Mouse (Mus musculus) embryonic facial prominence, embryonic 13.5 days (tissue): ENCODE measurements at regions not wholly inside any gene's neighbourhood (a gene's known extent, or its start where the extent isn't known, plus 50 kb on each side); places are given as distances from the start of the nearest gene placed in this dataset.

Experiments
- ATAC-seq: fragments of 200-750 bp; cut with Nextera tagmentation; 2 replicates; pipeline ENCODE4 v1.8.0; 2017; ENCODE audit warnings: low read depth; ENCODE audit not compliant: insufficient number of reproducible peaks, insufficient read depth, low FRiP score, low TSS enrichment
- H3K27ac ChIP-seq: fragments of 300-500 bp; sonication (generic); 2 replicates; pipeline ENCODE4 v1.5.1; 2015; ENCODE audit warnings: moderate library complexity, mild to moderate bottlenecking, inconsistent platforms
- H3K27me3 ChIP-seq: fragments of 300-500 bp; sonication (generic); 2 replicates; pipeline ENCODE4 v1.6.1; 2015; ENCODE audit warnings: mild to moderate bottlenecking, inconsistent platforms
- H3K36me3 ChIP-seq: fragments of 300-500 bp; sonication (generic); 2 replicates; pipeline ENCODE4 v1.6.1; 2015; ENCODE audit warnings: mild to moderate bottlenecking, inconsistent platforms
- H3K4me1 ChIP-seq: fragments of 300-500 bp; sonication (generic); 2 replicates; pipeline ENCODE4 v1.6.1; 2015; ENCODE audit warnings: inconsistent platforms
- H3K4me2 ChIP-seq: fragments of 300-500 bp; sonication (generic); 2 replicates; pipeline ENCODE4 v1.6.1; 2015; ENCODE audit warnings: moderate library complexity, mild to moderate bottlenecking, inconsistent platforms
- H3K4me3 ChIP-seq: fragments of 300-500 bp; sonication (generic); 2 replicates; pipeline ENCODE4 v1.5.1; 2015; ENCODE audit warnings: mild to moderate bottlenecking, inconsistent platforms
- H3K9ac ChIP-seq: fragments of 300-500 bp; sonication (generic); 2 replicates; pipeline ENCODE4 v1.6.1; 2015; ENCODE audit warnings: mild to moderate bottlenecking, inconsistent platforms
- H3K9me3 ChIP-seq: fragments of 300-500 bp; sonication (generic); 2 replicates; pipeline ENCODE4 v1.6.1; 2016; ENCODE audit warnings: inconsistent platforms
- WGBS: fragments of 180-500 bp; shearing (Covaris S2); methylation state at CpG from one replicate; pipeline ENCODE4 v1.1.7; 2015; ENCODE audit warnings: mixed read lengths; 5-methylcytosine and 5-hydroxymethylcytosine counted together

DNA sequence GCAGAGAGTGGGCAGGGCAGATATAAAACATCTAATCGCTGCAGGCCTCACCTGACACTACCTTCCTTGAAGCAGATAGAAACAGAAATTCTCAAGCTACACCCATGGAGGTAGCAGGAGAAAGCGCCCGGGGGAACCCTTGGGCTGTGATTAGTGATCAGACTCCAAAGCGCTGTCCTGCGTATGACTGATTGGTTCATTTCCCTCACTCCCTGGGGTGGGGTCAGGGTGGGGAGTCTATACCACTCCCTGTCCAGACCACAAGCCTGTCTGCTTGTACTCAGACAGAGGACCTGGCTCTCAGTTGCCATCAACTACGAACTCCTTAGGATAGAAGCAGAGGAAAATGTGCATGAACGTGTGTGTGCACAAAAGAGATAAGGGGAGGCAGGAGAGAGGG, 77.7 kb downstream of the Gm826 start:
- no peak for ATAC-seq
- H3K27me3 ChIP-seq, result no peaks in the 10 kb centered on the region
- no peak overlapping the region for H3K27ac ChIP-seq
- H3K9ac ChIP-seq, result no peak overlapping the region
- no peak overlapping the region for H3K4me2 ChIP-seq
- H3K36me3 ChIP-seq, result no peaks in the 10 kb centered on the region
- H3K4me3 ChIP-seq, result no peak overlapping the region
- no peaks in the 10 kb centered on the region for H3K9me3 ChIP-seq
- no peaks in the 10 kb centered on the region for H3K4me1 ChIP-seq
- WGBS, result 64% methylated on average over 7 of the region's 7 CpGs

DNA sequence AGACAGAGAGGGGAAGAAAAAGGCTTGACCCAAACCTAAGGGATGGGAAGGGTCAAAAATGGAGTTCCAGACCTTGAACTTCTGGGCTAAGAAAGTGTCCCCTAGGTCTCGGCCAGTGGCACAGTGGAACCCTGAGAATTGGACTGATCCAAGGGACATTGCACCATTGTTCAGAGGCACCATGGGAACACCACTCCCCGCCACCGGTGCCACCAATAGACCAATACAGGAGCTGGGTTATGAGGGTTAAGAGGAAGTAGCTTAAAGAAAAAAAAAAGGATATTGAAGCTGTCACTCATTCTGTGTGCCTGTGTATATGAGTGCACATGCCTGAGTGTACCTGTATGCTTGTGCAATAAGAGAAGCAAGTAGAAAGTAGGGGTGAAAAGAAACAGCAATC, 83.7 kb downstream of the Gm826 start:
- no peak overlapping the region for H3K9ac ChIP-seq
- no peak overlapping the region for H3K27ac ChIP-seq
- no peaks in the 10 kb centered on the region for H3K27me3 ChIP-seq
- ATAC-seq, result no peak
- 89% methylated on average over 3 of the region's 3 CpGs for WGBS
- H3K9me3 ChIP-seq, result no peaks in the 10 kb centered on the region
- no peak overlapping the region for H3K4me3 ChIP-seq
- H3K4me1 ChIP-seq, result no peaks in the 10 kb centered on the region
- no peaks in the 10 kb centered on the region for H3K36me3 ChIP-seq
- no peak overlapping the region for H3K4me2 ChIP-seq

DNA sequence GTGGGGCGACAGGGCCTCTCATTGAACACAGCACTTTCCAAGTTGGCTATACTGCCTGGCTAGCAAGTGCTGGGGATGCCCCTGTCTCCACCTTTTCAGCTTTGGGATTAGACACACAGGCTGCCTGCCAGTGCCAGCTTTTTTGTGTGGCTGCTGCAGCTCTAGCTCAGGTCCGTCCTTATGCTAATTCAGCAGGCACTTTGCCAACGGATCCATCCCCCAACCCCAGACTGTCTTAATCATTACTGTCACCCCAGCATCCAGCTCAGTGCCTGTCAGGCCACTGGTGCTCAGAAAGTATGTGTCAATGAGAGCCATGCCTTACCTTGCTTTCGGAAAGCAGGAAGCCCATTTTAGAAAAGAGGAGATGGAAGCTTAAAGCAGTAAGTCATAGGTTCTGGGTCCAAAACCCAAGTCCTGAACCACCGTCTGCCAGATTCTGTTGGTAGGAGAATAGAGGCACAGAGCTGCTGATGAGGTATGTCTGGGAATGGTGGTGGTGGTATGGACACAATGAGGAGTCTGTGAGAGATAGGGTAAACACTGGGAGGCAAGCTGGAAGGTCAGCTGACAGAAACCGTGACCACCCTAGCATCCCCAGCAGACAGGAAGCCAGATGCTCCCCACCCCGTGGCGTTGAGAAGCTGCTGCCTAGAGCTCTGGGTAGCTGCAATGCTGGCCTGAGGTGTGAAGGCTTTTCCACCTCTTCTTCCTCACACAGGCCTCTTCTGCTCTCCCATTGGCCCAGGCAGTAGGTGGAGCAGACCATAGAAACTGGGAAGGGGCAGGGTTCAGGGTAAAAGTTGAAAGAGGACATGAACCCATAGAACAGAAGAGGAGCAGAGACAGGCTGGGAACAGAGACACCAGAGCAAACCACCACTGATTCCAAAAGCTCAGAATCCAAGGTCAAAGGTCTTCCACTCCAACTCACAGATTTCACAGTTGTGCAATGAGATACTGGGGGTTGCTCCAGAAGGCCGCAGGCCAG, 84.6 kb downstream of the Gm826 start:
- Histone ChIP-seq H3K4me2 (no peak overlapping the region), H3K4me1 (peaks cover 5% of the 10 kb centered on the region; the same call in 1 of the 2 replicates), H3K4me3 (no peak overlapping the region), H3K9ac (no peak overlapping the region), H3K27ac (no peak overlapping the region), H3K36me3 (no peaks in the 10 kb centered on the region), H3K27me3 (no peaks in the 10 kb centered on the region), H3K9me3 (no peaks in the 10 kb centered on the region)
- 43% methylated on average over 9 of the region's 9 CpGs for WGBS
- no peak for ATAC-seq

DNA sequence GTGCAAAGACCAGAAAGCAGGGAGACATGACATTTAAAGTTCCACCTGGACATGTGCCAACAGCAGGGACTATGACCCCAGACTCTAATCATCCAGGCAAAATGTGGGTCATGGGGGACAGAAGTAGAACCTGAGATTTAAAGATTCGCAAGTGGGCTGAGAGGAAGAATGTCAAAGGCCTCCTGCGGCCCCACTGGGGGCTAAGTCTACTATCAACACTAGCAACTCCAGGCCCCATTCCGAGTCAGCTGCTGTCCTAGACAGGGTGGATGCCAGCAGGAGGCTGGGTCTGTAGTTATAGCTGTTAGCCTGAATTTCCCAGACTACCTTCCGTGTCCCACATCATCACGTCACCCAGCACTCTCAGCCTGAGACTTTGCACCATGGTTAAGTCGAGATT, 86.7 kb downstream of the Gm826 start:
- no peak overlapping the region for H3K27ac ChIP-seq
- 85% methylated on average over 6 of the region's 6 CpGs for WGBS
- H3K27me3 ChIP-seq, result no peaks in the 10 kb centered on the region
- no peaks in the 10 kb centered on the region for H3K9me3 ChIP-seq
- H3K9ac ChIP-seq, result no peak overlapping the region
- H3K36me3 ChIP-seq, result no peaks in the 10 kb centered on the region
- ATAC-seq, result no peak
- peaks cover 5% of the 10 kb centered on the region; the same call in 1 of the 2 replicates for H3K4me1 ChIP-seq
- no peak overlapping the region for H3K4me3 ChIP-seq
- no peak overlapping the region for H3K4me2 ChIP-seq

DNA sequence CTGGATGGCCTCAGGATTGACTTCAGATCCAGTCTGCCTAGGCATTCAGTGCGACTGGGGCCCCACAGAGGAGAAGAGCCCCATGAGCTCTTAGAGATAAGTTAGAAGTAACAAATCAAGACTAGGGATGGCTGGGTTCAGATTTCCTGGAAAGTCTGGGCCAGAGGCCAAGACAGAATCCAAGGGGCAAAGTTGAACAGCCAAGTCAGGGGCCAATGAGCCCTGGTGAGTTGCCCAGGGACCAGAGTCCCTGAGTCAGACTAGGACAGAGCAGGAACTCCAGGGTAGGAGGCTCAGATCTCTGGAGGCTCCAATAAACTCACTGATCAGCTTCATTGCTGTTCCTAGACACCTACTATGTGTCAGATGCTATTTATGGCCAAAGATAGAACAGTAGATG, 87.6 kb downstream of the Gm826 start:
- Histone ChIP-seq H3K36me3 (no peaks in the 10 kb centered on the region), H3K9me3 (no peaks in the 10 kb centered on the region), H3K4me1 (peaks cover 5% of the 10 kb centered on the region; the same call in 1 of the 2 replicates), H3K27ac (no peak overlapping the region), H3K27me3 (no peaks in the 10 kb centered on the region), H3K4me3 (no peak overlapping the region), H3K9ac (no peak overlapping the region), H3K4me2 (no peak overlapping the region)
- 55% methylated on average over 1 of the region's 1 CpGs for WGBS
- no peak for ATAC-seq

DNA sequence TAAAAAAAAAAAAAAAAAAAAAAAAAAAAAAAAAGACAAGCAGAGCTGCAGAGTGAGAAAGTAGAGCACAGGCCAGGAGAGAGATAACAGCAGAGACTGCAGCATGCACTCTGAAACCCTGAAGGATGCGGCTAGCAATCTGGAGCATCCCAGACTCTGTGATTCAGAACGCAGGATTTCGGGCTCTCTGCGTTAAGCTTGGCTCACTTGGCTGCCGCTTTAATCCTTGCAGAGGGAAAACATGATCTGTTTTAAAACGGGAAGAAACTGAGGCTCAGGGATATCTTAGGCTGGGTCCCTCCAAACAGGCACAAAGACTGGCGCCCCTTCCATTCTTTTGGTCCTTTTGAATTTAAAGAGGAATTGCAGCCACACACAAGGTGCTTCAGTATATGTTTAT, 89.1 kb downstream of the Gm826 start:
- WGBS, result 24% methylated on average over 7 of the region's 7 CpGs
- H3K9ac ChIP-seq, result no peak overlapping the region
- H3K4me3 ChIP-seq, result no peak overlapping the region
- peaks cover 5% of the 10 kb centered on the region; the same call in 1 of the 2 replicates for H3K4me1 ChIP-seq
- no peak for ATAC-seq
- H3K27me3 ChIP-seq, result no peaks in the 10 kb centered on the region
- H3K4me2 ChIP-seq, result no peak overlapping the region
- no peak overlapping the region for H3K27ac ChIP-seq
- H3K9me3 ChIP-seq, result no peaks in the 10 kb centered on the region
- no peaks in the 10 kb centered on the region for H3K36me3 ChIP-seq

DNA sequence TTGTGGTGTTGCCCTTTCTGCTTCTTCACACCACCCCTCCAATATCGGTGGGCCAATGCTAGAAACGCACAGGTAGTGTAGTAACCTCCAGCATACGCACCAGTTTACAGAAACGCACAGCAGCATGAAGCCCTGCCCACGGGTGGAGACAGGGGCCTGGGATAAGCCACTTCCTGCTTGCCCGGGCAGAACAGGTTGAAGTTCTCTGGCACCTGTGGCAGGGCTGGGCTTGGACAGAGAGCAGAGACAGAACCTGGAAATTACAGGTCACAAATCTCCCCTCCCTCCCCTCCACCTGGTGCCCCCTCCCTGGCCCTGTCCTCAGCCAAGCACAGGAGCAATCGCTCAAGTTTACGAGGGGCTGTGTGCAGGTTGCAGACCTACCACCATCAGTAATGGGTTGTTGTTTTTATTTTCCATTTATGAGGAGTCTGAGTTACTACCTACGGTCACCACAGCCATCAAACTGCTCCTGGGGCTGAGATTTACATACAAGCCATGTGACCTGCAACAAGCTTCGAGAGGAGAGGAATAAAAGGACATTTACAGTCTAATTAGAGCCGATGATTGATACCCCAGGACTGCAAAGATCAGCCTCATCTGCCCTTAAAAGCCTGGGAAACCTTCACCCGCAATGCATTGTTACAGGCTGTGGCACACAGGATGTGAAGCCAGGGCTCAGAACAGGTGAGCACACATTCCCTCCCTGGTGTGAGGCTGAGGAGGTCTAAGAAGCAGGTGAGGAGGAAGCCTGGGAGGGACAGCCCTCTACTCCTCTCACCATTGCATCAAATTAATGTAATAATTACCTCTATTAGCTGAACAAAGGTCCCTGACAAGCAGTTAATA, 93.2 kb downstream of the Gm826 start:
- 75% methylated on average over 12 of the region's 12 CpGs for WGBS
- no peak overlapping the region for H3K4me2 ChIP-seq
- ATAC-seq, result no peak
- H3K36me3 ChIP-seq, result no peaks in the 10 kb centered on the region
- H3K27me3 ChIP-seq, result no peaks in the 10 kb centered on the region
- H3K9ac ChIP-seq, result no peak overlapping the region
- no peak overlapping the region for H3K4me3 ChIP-seq
- H3K27ac ChIP-seq, result no peak overlapping the region
- H3K4me1 ChIP-seq, result peaks cover 5% of the 10 kb centered on the region; the same call in 1 of the 2 replicates
- H3K9me3 ChIP-seq, result no peaks in the 10 kb centered on the region

DNA sequence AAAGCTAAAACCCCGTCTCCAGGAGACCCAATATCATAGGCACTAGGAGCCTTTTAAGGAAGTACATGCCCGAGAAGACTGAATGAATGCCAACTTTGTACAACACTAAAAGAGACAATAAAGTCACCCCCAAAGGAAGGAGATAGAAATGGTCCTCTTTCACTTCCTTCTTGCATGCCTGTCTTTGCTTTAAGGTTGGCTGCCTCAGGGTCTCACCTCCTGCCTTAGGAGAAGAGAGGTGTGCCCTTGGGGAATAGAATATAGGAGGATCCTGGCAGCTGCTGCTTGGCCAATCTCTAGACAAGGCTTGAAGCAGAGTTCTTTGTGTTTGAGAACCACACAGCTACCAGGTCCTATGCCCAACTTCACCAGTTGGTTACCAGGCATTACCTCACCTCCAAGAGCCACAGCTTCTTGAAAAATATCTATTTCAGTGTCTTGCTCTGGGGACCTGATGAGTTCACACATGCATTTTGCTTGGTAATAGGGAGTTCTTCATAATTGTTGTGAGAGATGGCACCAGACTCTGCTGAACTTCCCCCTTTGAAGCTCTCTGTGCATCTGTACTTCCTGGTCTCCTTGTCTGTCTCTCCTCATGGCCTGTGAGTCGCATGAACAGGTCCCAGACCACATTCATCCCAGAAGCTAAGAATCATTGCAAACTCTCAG, 96.4 kb downstream of the Gm826 start:
- no peaks in the 10 kb centered on the region for H3K9me3 ChIP-seq
- ATAC-seq, result no peak
- H3K36me3 ChIP-seq, result no peaks in the 10 kb centered on the region
- H3K4me2 ChIP-seq, result no peak overlapping the region
- no peaks in the 10 kb centered on the region for H3K4me1 ChIP-seq
- no peak overlapping the region for H3K4me3 ChIP-seq
- WGBS, result 81% methylated on average over 3 of the region's 3 CpGs
- H3K27ac ChIP-seq, result no peak overlapping the region
- no peak overlapping the region for H3K9ac ChIP-seq
- H3K27me3 ChIP-seq, result no peaks in the 10 kb centered on the region

DNA sequence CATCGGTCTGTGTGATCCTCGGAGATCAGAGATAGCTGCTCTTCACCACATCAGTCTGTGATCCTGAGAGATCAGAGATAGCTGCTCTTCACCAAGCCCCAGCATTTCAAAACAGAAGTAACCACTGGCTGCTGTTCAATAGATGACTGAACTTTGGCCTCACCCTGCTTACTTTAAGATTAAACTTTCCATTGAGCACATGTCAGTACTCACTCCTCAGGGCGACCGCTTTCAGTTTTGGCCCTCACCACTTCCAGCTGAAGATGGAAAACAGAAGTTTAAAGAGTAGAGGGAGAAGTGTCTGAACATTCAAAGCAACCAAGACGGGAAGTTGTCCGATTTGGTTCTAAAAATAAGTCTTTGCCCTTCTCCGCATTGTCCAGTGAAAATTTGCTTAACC, 97.2 kb downstream of the Gm826 start:
- 82% methylated on average over 7 of the region's 7 CpGs for WGBS
- H3K27ac ChIP-seq, result no peak overlapping the region
- H3K9ac ChIP-seq, result no peak overlapping the region
- H3K36me3 ChIP-seq, result no peaks in the 10 kb centered on the region
- H3K27me3 ChIP-seq, result no peaks in the 10 kb centered on the region
- H3K4me3 ChIP-seq, result no peak overlapping the region
- ATAC-seq, result no peak
- H3K9me3 ChIP-seq, result no peaks in the 10 kb centered on the region
- no peak overlapping the region for H3K4me2 ChIP-seq
- no peaks in the 10 kb centered on the region for H3K4me1 ChIP-seq

DNA sequence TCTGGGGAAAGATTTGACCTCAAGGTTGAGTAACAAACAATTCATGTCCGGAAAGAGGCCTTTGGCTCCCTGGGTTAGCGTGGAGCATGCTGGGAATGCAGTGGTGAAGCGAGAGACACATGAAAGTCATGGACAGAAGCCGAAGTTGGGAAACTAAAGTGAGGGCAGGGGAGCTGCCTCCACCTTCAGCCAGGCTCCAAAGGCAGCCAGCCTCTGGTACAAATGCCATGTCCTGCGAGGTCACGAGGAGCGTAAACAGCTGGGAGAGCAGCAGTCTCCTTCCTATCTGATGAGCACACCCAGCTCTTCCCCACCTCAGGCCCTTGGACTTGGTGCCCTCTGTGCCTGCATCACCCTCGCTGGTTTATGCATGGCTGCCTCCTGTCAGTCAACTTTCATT, 103.2 kb downstream of the Gm826 start:
- 65% methylated on average over 8 of the region's 8 CpGs for WGBS
- no peak overlapping the region for H3K4me3 ChIP-seq
- H3K9ac ChIP-seq, result no peak overlapping the region
- no peaks in the 10 kb centered on the region for H3K9me3 ChIP-seq
- no peaks in the 10 kb centered on the region for H3K27me3 ChIP-seq
- H3K27ac ChIP-seq, result no peak overlapping the region
- no peaks in the 10 kb centered on the region for H3K4me1 ChIP-seq
- no peak overlapping the region for H3K4me2 ChIP-seq
- H3K36me3 ChIP-seq, result no peaks in the 10 kb centered on the region
- no peak for ATAC-seq

DNA sequence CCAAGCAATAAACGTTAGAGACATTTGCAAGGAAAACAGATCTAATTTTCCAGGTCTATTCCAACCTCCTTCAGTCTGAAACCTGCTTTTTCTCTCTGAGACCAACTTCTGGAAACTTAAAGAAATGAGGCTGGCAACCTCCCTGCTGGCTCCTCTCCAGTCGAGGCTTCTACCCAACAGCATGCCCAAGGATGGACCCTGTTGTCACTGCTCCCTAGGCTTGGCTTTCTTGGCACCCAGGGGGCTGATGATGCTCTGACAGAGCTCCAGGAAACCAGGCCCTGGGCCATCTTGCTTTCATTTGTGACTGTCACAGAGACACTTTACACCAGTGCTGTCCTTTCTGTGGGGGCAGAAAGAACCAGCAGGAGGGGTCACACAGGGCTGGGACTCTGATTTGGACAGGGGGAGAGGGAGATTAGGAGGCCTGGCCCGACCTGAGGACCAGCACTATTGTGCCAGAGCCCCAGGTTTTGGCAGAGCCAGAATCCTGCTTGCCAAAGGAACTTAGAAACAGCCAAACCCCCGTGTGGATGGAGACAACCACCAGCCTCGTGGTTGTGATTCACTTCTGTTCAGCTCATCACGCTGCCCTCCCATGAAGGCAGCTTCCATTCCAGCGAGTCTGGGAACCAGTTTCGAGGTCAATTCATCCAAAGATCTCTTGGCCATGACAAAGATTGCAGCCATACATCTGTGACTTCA, 105.5 kb downstream of the Gm826 start:
- Histone ChIP-seq H3K27ac (no peak overlapping the region), H3K4me3 (no peak overlapping the region), H3K36me3 (no peaks in the 10 kb centered on the region), H3K4me2 (no peak overlapping the region), H3K9ac (no peak overlapping the region), H3K9me3 (no peaks in the 10 kb centered on the region), H3K27me3 (no peaks in the 10 kb centered on the region), H3K4me1 (peaks cover 3% of the 10 kb centered on the region; the same call in 1 of the 2 replicates)
- WGBS, result 71% methylated on average over 8 of the region's 8 CpGs
- ATAC-seq, result no peak
